Mouse (Mus musculus) kidney, embryonic 14.5 days (tissue): Measurements from ENCODE around the gene Bfsp2. TPM values are rescaled to one million over a fixed set of nuclear protein-coding genes. Genes with fewer than 3 reads are reported as not detected.

Source experiments
- ATAC-seq: fragments of 200-750 bp; cut with Nextera tagmentation; 2 replicates; pipeline ENCODE4 v1.8.0; 2017; ENCODE audit warnings: moderate number of reproducible peaks, mild to moderate bottlenecking, moderate TSS enrichment, moderate library complexity; ENCODE audit not compliant: low FRiP score, low TSS enrichment
- H3K27ac ChIP-seq: fragments of 300-500 bp; sonication (generic); 2 replicates; pipeline ENCODE4 v1.5.1; 2014; ENCODE audit warnings: low read depth, mild to moderate bottlenecking, low read length, moderate library complexity, mixed read lengths
- H3K27me3 ChIP-seq: fragments of 300-500 bp; sonication (generic); 2 replicates; pipeline ENCODE4 v1.6.1; 2014; ENCODE audit warnings: mild to moderate bottlenecking, low read length; ENCODE audit not compliant: control insufficient read depth, insufficient read depth
- H3K36me3 ChIP-seq: fragments of 300-500 bp; sonication (generic); 2 replicates; pipeline ENCODE4 v1.6.1; 2014; ENCODE audit warnings: low read length, mixed read lengths; ENCODE audit not compliant: control insufficient read depth, insufficient read depth
- H3K4me1 ChIP-seq: fragments of 300-500 bp; sonication (generic); 2 replicates; pipeline ENCODE4 v1.6.1; 2014; ENCODE audit warnings: low read length, mixed read lengths; ENCODE audit not compliant: control insufficient read depth, insufficient read depth
- H3K4me2 ChIP-seq: fragments of 300-500 bp; sonication (generic); replicated peaks from 2 replicates; pipeline ENCODE4 v1.6.1; 2014; ENCODE audit warnings: low read depth, mild to moderate bottlenecking, low read length
- H3K4me3 ChIP-seq: fragments of 300-500 bp; sonication (generic); 2 replicates; pipeline ENCODE4 v1.5.1; 2014; ENCODE audit warnings: mild to moderate bottlenecking, low read length
- H3K9ac ChIP-seq: fragments of 300-500 bp; sonication (generic); 2 replicates; pipeline ENCODE4 v1.6.1; 2014; ENCODE audit warnings: low read depth, mild to moderate bottlenecking, low read length, moderate library complexity
- H3K9me3 ChIP-seq: fragments of 300-500 bp; sonication (generic); 2 replicates; pipeline ENCODE4 v1.6.1; 2016; ENCODE audit warnings: low read length; ENCODE audit not compliant: control insufficient read depth
- WGBS: fragments of 180-500 bp; shearing (Covaris S2); extraction: QIAGEN DNeasy Blood & Tissue Kit; methylation state at CpG from one replicate; pipeline ENCODE4 v1.1.7; 2014; 5-methylcytosine and 5-hydroxymethylcytosine counted together
- polyA plus RNA-seq: library from polyadenylated mRNA; unstranded; fragments of >200 nt; fragmentation: Nextera tagmentation; extraction: Ambion mirVana; gene quantifications from 2 replicates; pipeline ENCODE4 v1.2.1, GENCODE M21; 2014

Gene Bfsp2
- 0.60 and 0.70 TPM in 2 replicates for polyA plus RNA-seq

DNA sequence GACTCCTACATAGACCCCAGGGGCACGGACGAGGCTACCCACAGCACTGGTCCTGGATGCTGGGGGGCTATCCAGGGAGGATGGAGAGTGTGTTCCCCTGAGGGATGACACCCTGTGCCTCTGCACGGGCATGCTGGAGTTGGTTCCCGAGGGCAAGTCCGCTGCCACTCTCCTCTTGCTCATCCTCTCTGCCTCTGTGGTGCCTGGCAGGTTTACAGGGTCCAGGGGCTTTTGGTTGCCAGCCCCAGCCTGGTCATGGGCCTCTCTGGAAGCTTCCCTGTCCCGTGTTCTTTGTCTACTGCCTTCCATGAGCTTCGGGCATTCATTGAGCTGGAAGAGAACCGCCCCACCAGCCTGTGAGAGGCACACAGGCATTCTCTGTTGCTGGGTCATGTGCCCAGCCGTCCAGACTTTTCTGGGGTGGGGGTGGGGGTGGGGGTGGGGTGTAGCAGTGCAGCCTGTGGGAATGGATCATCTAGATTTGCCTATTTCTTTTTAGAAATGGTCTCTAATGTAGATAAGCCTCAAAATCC lies at the start of gene Bfsp2:
TSS of gene Bfsp2 (minus strand) at position 377 of the 533 bp plus-strand sequence.
- H3K27me3 ChIP-seq: no peaks in the 10 kb centered on the region
- H3K9me3 ChIP-seq: no peaks in the 10 kb centered on the region
- no peak within 1 kb of the TSS for H3K9ac ChIP-seq
- H3K36me3 ChIP-seq: no peaks in the 10 kb centered on the region
- no peak for ATAC-seq
- no peak within 1 kb of the TSS for H3K4me3 ChIP-seq
- H3K27ac ChIP-seq: no peak within 1 kb of the TSS
- WGBS: 85% methylated on average over 9 of the region's 9 CpGs
- no peak within 1 kb of the TSS for H3K4me2 ChIP-seq
- peaks cover 10% of the 10 kb centered on the region for H3K4me1 ChIP-seq

DNA sequence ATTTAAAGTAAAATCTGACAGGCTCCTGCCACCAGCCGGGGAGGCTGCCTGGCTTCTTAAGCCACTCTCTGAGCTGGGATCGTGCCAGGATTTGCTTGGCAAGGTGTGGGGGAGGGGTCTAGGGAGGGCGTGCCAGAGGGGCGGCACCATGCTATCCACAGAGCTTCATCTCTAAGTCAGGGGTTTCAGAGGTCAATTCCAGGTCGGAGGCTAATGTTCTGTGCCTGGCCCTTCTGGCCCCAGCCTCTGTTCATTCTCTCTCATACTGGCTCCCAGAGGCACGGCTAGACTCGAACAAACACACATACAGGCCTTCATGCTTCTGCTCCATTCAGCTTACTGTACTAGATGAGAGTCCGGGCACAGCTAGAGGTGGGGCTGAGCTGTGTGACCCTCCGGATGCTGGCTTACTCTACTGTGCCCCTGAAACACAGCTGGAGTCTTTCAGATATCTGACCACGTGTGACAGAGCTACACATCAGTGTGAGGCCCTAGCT lies 44.9 kb upstream of the Bfsp2 start:
- Histone ChIP-seq H3K9ac (no peak overlapping the region), H3K4me1 (peaks cover 27% of the 10 kb centered on the region; the same call in 1 of the 2 replicates), H3K27ac (no peak overlapping the region), H3K4me3 (no peak overlapping the region), H3K4me2 (no peak overlapping the region; the same call in 1 of the 2 replicates), H3K9me3 (no peaks in the 10 kb centered on the region), H3K27me3 (no peaks in the 10 kb centered on the region), H3K36me3 (no peaks in the 10 kb centered on the region)
- 13% methylated on average over 10 of the region's 10 CpGs for WGBS
- ATAC-seq: peak; percentile 51; the same call in 1 of the 2 replicates

DNA sequence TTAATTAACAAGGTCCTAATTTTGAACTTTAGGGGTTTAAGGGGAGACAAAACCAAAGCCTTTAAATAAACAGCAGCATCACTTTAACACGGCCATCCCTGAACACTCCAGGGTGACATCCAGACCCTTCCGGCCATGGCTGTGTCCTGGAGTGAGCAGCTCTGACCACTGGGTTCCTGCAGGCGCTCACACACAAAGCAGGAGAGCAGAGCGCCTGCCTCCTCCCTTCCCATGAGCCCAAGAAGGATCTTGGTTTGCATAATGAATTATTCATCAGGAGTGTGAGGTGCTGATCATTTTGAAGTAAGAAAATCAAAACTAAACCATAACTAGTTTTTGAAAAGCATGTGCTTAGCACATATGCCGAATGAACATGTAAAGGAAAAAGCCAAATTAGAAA lies 44.4 kb upstream of the Bfsp2 start:
- Histone ChIP-seq H3K4me2 (no peak overlapping the region), H3K9ac (no peak overlapping the region), H3K36me3 (no peaks in the 10 kb centered on the region), H3K4me1 (peaks cover 27% of the 10 kb centered on the region; the same call in 1 of the 2 replicates), H3K27ac (no peak overlapping the region), H3K27me3 (no peaks in the 10 kb centered on the region), H3K9me3 (no peaks in the 10 kb centered on the region), H3K4me3 (no peak overlapping the region)
- WGBS: 26% methylated on average over 5 of the region's 5 CpGs
- ATAC-seq: no peak

DNA sequence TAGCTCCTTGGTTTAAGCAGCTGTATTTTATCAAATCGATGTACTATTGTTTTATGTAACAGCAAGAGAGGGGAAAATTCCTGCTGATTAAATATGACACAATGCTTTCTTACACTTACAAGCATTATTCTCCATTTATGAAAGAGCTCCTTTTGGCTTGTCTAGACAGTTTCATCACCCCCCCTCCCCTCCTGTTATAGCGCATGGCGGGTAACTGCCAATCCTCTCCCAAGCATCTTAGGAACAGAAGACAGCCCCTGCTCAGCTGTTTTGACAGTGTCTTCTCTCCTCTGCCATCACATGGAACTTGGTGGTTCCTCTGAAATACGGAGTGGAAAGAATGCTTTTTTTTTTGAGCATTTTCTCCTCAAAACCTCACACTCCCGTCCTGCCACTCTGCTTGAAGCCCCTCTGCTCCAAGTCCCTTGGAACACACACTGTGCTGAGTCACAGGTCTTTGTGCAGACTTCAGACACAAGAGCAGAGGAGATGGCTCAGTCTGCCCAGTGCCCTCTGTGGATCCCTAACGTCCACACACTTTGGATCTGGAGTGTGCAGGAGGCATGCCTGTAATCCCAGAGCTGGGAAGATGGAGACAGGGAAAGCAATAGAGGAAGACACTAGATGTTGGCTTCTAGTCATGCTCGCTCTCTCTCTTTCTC lies 43.7 kb upstream of the Bfsp2 start:
- no peak overlapping the region for H3K9ac ChIP-seq
- no peak for ATAC-seq
- 56% methylated on average over 7 of the region's 7 CpGs for WGBS
- H3K4me3 ChIP-seq: no peak overlapping the region
- H3K4me1 ChIP-seq: peaks cover 27% of the 10 kb centered on the region; the same call in 1 of the 2 replicates
- no peaks in the 10 kb centered on the region for H3K9me3 ChIP-seq
- no peak overlapping the region for H3K4me2 ChIP-seq
- H3K27me3 ChIP-seq: no peaks in the 10 kb centered on the region
- H3K27ac ChIP-seq: no peak overlapping the region
- no peaks in the 10 kb centered on the region for H3K36me3 ChIP-seq

GRCm38 (mm10) chr9:103523008-103523407 lies 42.8 kb upstream of the Bfsp2 start:
- peaks cover 27% of the 10 kb centered on the region; the same call in 1 of the 2 replicates for H3K4me1 ChIP-seq
- H3K4me3 ChIP-seq: no peak overlapping the region
- no peak overlapping the region for H3K4me2 ChIP-seq
- no peaks in the 10 kb centered on the region for H3K36me3 ChIP-seq
- ATAC-seq: peak; percentile 59
- H3K27me3 ChIP-seq: no peaks in the 10 kb centered on the region
- H3K27ac ChIP-seq: no peak overlapping the region
- 17% methylated on average over 6 of the region's 6 CpGs for WGBS
- H3K9ac ChIP-seq: no peak overlapping the region
- no peaks in the 10 kb centered on the region for H3K9me3 ChIP-seq

- H3K9ac ChIP-seq: no peak overlapping the region
- ATAC-seq: no peak
These were observed 33.7 kb upstream of the Bfsp2 start for GRCm38 (mm10) chr9:103513884-103514283.

GRCm38 (mm10) chr9:103512257-103512656 lies 32.0 kb upstream of the Bfsp2 start:
- H3K27ac ChIP-seq: no peak overlapping the region
- 42% methylated on average over 6 of the region's 6 CpGs for WGBS
- no peaks in the 10 kb centered on the region; the same call in 1 of the 2 replicates for H3K4me1 ChIP-seq
- H3K9ac ChIP-seq: no peak overlapping the region
- peak; percentile 47 for ATAC-seq
- no peaks in the 10 kb centered on the region for H3K9me3 ChIP-seq
- no peaks in the 10 kb centered on the region for H3K36me3 ChIP-seq
- no peaks in the 10 kb centered on the region for H3K27me3 ChIP-seq
- no peak overlapping the region for H3K4me2 ChIP-seq
- no peak overlapping the region for H3K4me3 ChIP-seq

More at GRCm38 (mm10) chr9:103513884-103514283, 33.7 kb upstream of the Bfsp2 start:
- no peak overlapping the region for H3K4me3 ChIP-seq
- H3K4me1 ChIP-seq: no peaks in the 10 kb centered on the region
- H3K36me3 ChIP-seq: no peaks in the 10 kb centered on the region
- H3K4me2 ChIP-seq: no peak overlapping the region
- H3K27me3 ChIP-seq: no peaks in the 10 kb centered on the region
- H3K27ac ChIP-seq: no peak overlapping the region
- WGBS: 89% methylated on average over 2 of the region's 2 CpGs
- H3K9me3 ChIP-seq: no peaks in the 10 kb centered on the region

GRCm38 (mm10) chr9:103506968-103507584 lies 26.9 kb upstream of the Bfsp2 start:
- H3K27ac ChIP-seq: no peak overlapping the region; the same call in 1 of the 2 replicates
- peaks cover 16% of the 10 kb centered on the region for H3K4me1 ChIP-seq

DNA sequence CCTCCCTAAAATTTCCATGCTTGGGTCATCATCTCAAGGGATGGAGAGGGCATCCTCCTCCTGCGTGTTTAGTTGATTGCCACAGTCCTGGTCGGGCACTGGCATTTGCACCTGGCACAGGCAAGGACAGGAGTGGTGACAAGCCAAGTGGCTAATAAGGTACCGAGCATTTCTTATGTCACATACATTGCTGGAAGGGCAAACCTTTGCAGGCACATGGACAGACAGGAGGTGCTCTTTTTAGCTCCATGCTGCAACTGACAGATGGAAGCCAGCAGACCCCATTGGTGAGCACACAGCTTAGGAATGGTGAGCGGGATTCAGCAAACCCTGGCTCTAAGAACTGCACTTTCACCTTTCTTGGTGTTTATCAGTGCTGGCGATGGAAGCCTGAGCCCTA lies 24.8 kb upstream of the Bfsp2 start:
- Histone ChIP-seq H3K27me3 (no peaks in the 10 kb centered on the region), H3K9me3 (no peaks in the 10 kb centered on the region), H3K4me2 (no peak overlapping the region), H3K9ac (no peak overlapping the region), H3K4me1 (peaks cover 17% of the 10 kb centered on the region), H3K36me3 (no peaks in the 10 kb centered on the region), H3K27ac (no peak overlapping the region), H3K4me3 (no peak overlapping the region)
- no peak for ATAC-seq
- 66% methylated on average over 5 of the region's 5 CpGs for WGBS

More at GRCm38 (mm10) chr9:103506968-103507584, 26.9 kb upstream of the Bfsp2 start:
- WGBS: 57% methylated on average over 7 of the region's 7 CpGs
- Histone ChIP-seq H3K9me3 (no peaks in the 10 kb centered on the region), H3K4me3 (no peak overlapping the region), H3K4me2 (no peak overlapping the region), H3K27me3 (no peaks in the 10 kb centered on the region), H3K9ac (no peak overlapping the region), H3K36me3 (no peaks in the 10 kb centered on the region)
- 0 out of 2 replicates have a peak, but pooled peaks have one; percentile 41 for ATAC-seq
